Mouse (Mus musculus): ENCODE measurements at regions not wholly inside any gene's neighbourhood (a gene's known extent, or its start where the extent isn't known, plus 50 kb on each side); places are given as distances from the start of the nearest gene placed in this dataset.

DNA sequence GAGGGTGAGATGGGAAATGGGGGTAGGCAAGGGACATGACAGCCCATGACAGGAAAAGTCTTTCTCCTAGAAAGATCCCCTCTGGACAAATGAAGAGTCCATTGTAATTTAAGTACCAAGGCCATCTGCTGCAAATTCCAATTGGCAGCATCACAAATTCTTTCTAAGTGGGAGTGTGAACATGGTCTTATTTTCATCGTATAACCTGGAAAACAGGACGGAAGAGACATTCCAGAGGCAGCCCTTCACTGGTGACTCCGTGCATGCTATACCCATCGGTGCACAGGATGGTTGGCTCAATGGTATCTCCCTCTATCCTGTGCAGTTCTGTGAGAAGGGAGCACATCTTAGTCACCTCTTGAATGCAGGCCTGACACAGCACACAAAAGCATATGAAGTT is 249.8 kb downstream of the Gm9195 start:
- H3K27me3 ChIP-seq (ENCODE audit: control insufficient read depth, insufficient read depth, insufficient read length) = no peaks in the 10 kb centered on the region
- H3K79me2 ChIP-seq (ENCODE audit: control insufficient read depth, insufficient read depth) = no peaks in the 10 kb centered on the region
- no peaks in the 10 kb centered on the region for H3K36me3 ChIP-seq (ENCODE audit: control insufficient read depth, insufficient read depth)
- H3ac ChIP-seq (ENCODE audit: control insufficient read depth, insufficient read length) = no peak overlapping the region
- no peak overlapping the region for H3K4me3 ChIP-seq
- H3K4me2 ChIP-seq (ENCODE audit: low read depth) = no peak overlapping the region
- TF ChIP-seq MAX (IDR thresholded peaks at IDR 0.05; ENCODE audit: low read depth) (no peak), POLR2AphosphoS2 (IDR thresholded peaks at IDR 0.05; ENCODE audit: insufficient read length, low read depth) (no peak), E2F4 (IDR thresholded peaks at IDR 0.05; ENCODE audit: insufficient read depth) (no peak), MYOG (IDR thresholded peaks at IDR 0.05; ENCODE audit: control insufficient read depth in 1 of 3, insufficient read depth in 1 of 3, insufficient read length in 2 of 3, low read depth in 2 of 3) (no peak), TCF3 (IDR thresholded peaks at IDR 0.05; ENCODE audit: insufficient read length, low read depth) (no peak)

DNA sequence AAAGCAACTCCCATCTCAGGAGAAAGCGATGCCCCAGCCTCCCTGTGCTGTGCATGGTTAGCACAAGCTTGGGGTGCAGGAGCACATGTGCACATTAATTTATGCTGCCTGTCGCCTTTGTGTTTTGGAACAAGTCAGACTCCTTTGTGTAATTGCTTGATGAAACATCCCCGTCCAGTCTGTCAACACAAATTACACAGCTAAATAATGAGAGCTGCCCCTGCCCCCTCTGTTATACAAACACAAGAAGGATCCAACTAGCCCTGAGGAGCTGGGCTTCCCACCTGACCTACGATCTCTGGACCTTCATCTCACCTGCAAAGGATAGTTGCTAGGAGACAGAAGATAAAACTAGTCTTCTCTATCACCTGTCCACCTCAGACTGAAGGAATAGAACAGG is 251.4 kb downstream of the Gm9195 start:
- H3K4me3 ChIP-seq = no peak overlapping the region
- no peaks in the 10 kb centered on the region for H3K27me3 ChIP-seq (ENCODE audit: control insufficient read depth, insufficient read depth, insufficient read length)
- H3K79me2 ChIP-seq (ENCODE audit: control insufficient read depth, insufficient read depth) = no peaks in the 10 kb centered on the region
- no peak overlapping the region for H3K4me2 ChIP-seq (ENCODE audit: low read depth)
- no peaks in the 10 kb centered on the region for H3K36me3 ChIP-seq (ENCODE audit: control insufficient read depth, insufficient read depth)
- TF ChIP-seq MYOD1 (IDR thresholded peaks at IDR 0.05; ENCODE audit: control insufficient read depth in 1 of 3, insufficient read length in 2 of 3, low read depth in 2 of 3) = no peak
- TF ChIP-seq MYOG (IDR thresholded peaks at IDR 0.05; ENCODE audit: control insufficient read depth in 1 of 3, insufficient read depth in 1 of 3, insufficient read length in 2 of 3, low read depth in 2 of 3) = no peak
- TF ChIP-seq TCF3 (IDR thresholded peaks at IDR 0.05; ENCODE audit: insufficient read length, low read depth) = no peak
- no peak for TF ChIP-seq E2F4 (IDR thresholded peaks at IDR 0.05; ENCODE audit: insufficient read depth)
- no peak for TF ChIP-seq REST (IDR thresholded peaks at IDR 0.05; ENCODE audit: insufficient read depth, insufficient read length)
- no peak for TF ChIP-seq SRF (IDR thresholded peaks at IDR 0.05; ENCODE audit: control insufficient read depth, insufficient read length, low read depth)
- no peak for TF ChIP-seq POLR2A (IDR thresholded peaks at IDR 0.05; ENCODE audit: insufficient read length, low read depth)
- TF ChIP-seq POLR2AphosphoS2 (IDR thresholded peaks at IDR 0.05; ENCODE audit: insufficient read length, low read depth) = no peak
- no peak for TF ChIP-seq MAX (IDR thresholded peaks at IDR 0.05; ENCODE audit: low read depth)
- TF ChIP-seq TCF12 (IDR thresholded peaks at IDR 0.05; ENCODE audit: insufficient read depth, poor library complexity, severe bottlenecking) = no peak
- TF ChIP-seq CEBPB (IDR thresholded peaks at IDR 0.05; ENCODE audit: insufficient read depth, poor library complexity, severe bottlenecking) = no peak
- TF ChIP-seq USF1 (IDR thresholded peaks at IDR 0.05; ENCODE audit: low read depth) = no peak
- H3ac ChIP-seq (ENCODE audit: control insufficient read depth, insufficient read length) = no peak overlapping the region

DNA sequence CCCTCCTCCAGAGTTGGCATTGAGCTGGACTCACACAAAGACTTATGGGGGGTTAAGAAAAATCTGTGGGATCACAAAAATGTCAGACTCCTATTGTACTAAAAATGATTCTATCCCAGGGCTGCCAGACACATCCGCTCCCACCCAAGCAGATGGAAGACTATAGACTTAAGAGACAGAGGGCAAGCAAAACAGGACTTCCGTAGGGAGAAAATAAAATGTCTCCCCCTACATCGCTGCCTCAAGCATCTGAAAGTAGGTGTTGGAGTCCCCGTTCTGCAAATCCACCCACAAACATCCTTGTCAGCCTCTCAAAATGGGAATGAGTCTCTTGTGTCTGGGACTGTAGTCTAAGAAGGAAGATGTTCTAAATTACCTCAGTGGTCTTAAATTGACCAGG is 253.3 kb downstream of the Gm9195 start:
- Histone ChIP-seq H3K4me2 (ENCODE audit: low read depth) (no peak overlapping the region), H3K36me3 (ENCODE audit: control insufficient read depth, insufficient read depth) (no peaks in the 10 kb centered on the region), H3K4me3 (no peak overlapping the region), H3K79me2 (ENCODE audit: control insufficient read depth, insufficient read depth) (no peaks in the 10 kb centered on the region), H3ac (ENCODE audit: control insufficient read depth, insufficient read length) (no peak overlapping the region), H3K27me3 (ENCODE audit: control insufficient read depth, insufficient read depth, insufficient read length) (no peaks in the 10 kb centered on the region)
- no peak for TF ChIP-seq E2F4 (IDR thresholded peaks at IDR 0.05; ENCODE audit: insufficient read depth)
- no peak for TF ChIP-seq SRF (IDR thresholded peaks at IDR 0.05; ENCODE audit: control insufficient read depth, insufficient read length, low read depth)
- TF ChIP-seq CEBPB (IDR thresholded peaks at IDR 0.05; ENCODE audit: insufficient read depth, poor library complexity, severe bottlenecking) = no peak
- TF ChIP-seq MAX (IDR thresholded peaks at IDR 0.05; ENCODE audit: low read depth) = no peak
- no peak for TF ChIP-seq POLR2A (IDR thresholded peaks at IDR 0.05; ENCODE audit: insufficient read length, low read depth)
- no peak for TF ChIP-seq TCF12 (IDR thresholded peaks at IDR 0.05; ENCODE audit: insufficient read depth, poor library complexity, severe bottlenecking)
- TF ChIP-seq REST (IDR thresholded peaks at IDR 0.05; ENCODE audit: insufficient read depth, insufficient read length) = no peak
- no peak for TF ChIP-seq USF1 (IDR thresholded peaks at IDR 0.05; ENCODE audit: low read depth)
- no peak for TF ChIP-seq POLR2AphosphoS2 (IDR thresholded peaks at IDR 0.05; ENCODE audit: insufficient read length, low read depth)
- no peak for TF ChIP-seq TCF3 (IDR thresholded peaks at IDR 0.05; ENCODE audit: insufficient read length, low read depth)
- TF ChIP-seq MYOD1 (IDR thresholded peaks at IDR 0.05; ENCODE audit: control insufficient read depth in 1 of 3, insufficient read length in 2 of 3, low read depth in 2 of 3) = no peak
- no peak for TF ChIP-seq MYOG (IDR thresholded peaks at IDR 0.05; ENCODE audit: control insufficient read depth in 1 of 3, insufficient read depth in 1 of 3, insufficient read length in 2 of 3, low read depth in 2 of 3)

DNA sequence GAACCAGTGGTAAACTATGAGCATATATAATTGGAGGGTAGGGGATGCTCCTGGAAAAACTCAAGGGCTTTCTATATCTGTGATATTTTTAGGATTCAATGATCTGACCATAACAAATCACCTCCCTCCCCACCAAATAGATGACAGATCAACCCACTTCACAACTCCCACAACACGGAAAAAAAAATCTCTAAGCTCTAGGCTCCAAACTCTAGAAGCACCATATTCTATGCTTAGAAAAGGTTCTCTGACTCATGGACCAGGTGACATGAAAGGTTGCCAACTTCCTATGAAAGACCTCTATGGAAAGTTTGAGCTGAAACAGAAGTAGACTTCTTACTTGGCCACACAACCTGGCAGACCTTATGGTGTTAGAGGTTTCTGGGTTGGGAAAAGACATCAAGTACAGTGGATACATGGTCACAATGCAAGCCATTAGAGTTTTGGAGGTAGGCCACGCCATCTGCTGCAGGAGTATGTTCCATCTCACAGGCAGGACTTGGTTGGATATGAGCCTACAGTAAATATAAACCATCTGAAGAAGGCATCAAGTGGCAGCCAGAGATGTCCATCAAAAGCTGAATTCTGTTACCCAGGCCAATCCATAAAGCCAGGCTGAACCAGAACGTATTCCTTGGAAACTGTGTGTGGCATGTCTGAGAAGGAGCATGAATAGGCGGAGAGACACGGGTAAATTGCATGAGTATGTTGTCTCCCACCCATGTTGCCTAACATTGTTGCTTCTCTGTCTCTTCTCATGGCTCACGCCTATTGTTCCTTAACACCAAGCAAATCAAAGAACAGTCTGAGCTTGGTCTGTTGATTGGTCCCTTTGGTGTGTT is 257.2 kb downstream of the Gm9195 start:
- Histone ChIP-seq H3K4me3 (no peak overlapping the region), H3K36me3 (ENCODE audit: control insufficient read depth, insufficient read depth) (no peaks in the 10 kb centered on the region), H3K79me2 (ENCODE audit: control insufficient read depth, insufficient read depth) (no peaks in the 10 kb centered on the region), H3K27me3 (ENCODE audit: control insufficient read depth, insufficient read depth, insufficient read length) (no peaks in the 10 kb centered on the region), H3K4me2 (ENCODE audit: low read depth) (no peak overlapping the region), H3ac (ENCODE audit: control insufficient read depth, insufficient read length) (no peak overlapping the region)
- TF ChIP-seq MYOD1 (IDR thresholded peaks at IDR 0.05; ENCODE audit: control insufficient read depth in 1 of 3, insufficient read length in 2 of 3, low read depth in 2 of 3) (no peak), TCF12 (IDR thresholded peaks at IDR 0.05; ENCODE audit: insufficient read depth, poor library complexity, severe bottlenecking) (no peak), E2F4 (IDR thresholded peaks at IDR 0.05; ENCODE audit: insufficient read depth) (no peak), POLR2AphosphoS2 (IDR thresholded peaks at IDR 0.05; ENCODE audit: insufficient read length, low read depth) (no peak), USF1 (IDR thresholded peaks at IDR 0.05; ENCODE audit: low read depth) (no peak), CEBPB (IDR thresholded peaks at IDR 0.05; ENCODE audit: insufficient read depth, poor library complexity, severe bottlenecking) (no peak), SRF (IDR thresholded peaks at IDR 0.05; ENCODE audit: control insufficient read depth, insufficient read length, low read depth) (no peak), MAX (IDR thresholded peaks at IDR 0.05; ENCODE audit: low read depth) (no peak), POLR2A (IDR thresholded peaks at IDR 0.05; ENCODE audit: insufficient read length, low read depth) (no peak), REST (IDR thresholded peaks at IDR 0.05; ENCODE audit: insufficient read depth, insufficient read length) (no peak), TCF3 (IDR thresholded peaks at IDR 0.05; ENCODE audit: insufficient read length, low read depth) (no peak), MYOG (IDR thresholded peaks at IDR 0.05; ENCODE audit: control insufficient read depth in 1 of 3, insufficient read depth in 1 of 3, insufficient read length in 2 of 3, low read depth in 2 of 3) (no peak)
